Mouse (Mus musculus): ENCODE measurements around the gene Aida. TPM values are rescaled to one million over a fixed set of nuclear protein-coding genes. Genes with fewer than 3 reads are reported as not detected.

The Aida gene
- total RNA-seq, 2 experiments from 2014 or later: 28.4 to 29.0 TPM

Other genes starting within 250 kb of the Aida start
- gene Disp1, start 75.1 kb upstream of the Aida start, total RNA-seq (2021): 1 to 10 TPM; 7.6 to 8.3 TPM
- gene Brox, start 679 bp downstream of the Aida start, total RNA-seq (2021): 10 to 100 TPM; 29.4 to 31.9 TPM
- 100 to 1,000 TPM; 111 to 137 TPM for gene Mia3, start 73.0 kb downstream of the Aida start, total RNA-seq (2021)
- 10 to 100 TPM; 19.5 to 22.6 TPM for gene Taf1a, start 92.4 kb downstream of the Aida start, total RNA-seq (2021)
- gene Hhipl2, start 121.6 kb downstream of the Aida start, total RNA-seq (2021): not detected